Mouse (Mus musculus): Measurements from ENCODE around the gene Sox30. TPM values are rescaled to one million over a fixed set of nuclear protein-coding genes. Genes with fewer than 3 reads are reported as not detected.

The Sox30 gene
- polyA plus RNA-seq, 1 experiment = not detected

- H3K4me3 ChIP-seq (ENCODE audit: insufficient read depth, low read depth, low read length) = no peak overlapping the region
- H3K4me1 ChIP-seq (ENCODE audit: control insufficient read depth, insufficient read depth, low read length) = peaks cover 14% of the 10 kb centered on the region; the same call in 1 of the 2 replicates
- TF ChIP-seq POLR2A (IDR thresholded peaks at IDR 0.05; ENCODE audit: insufficient read depth, low read depth, low read length) = no peak
- TF ChIP-seq CTCF (IDR thresholded peaks at IDR 0.05; ENCODE audit: insufficient read depth, low read depth, low read length) = no peak
- 73% methylated on average over 8 of the region's 8 CpGs for WGBS
- H3K27ac ChIP-seq (ENCODE audit: insufficient read depth, low read depth, low read length) = no peak overlapping the region
These were observed 84.7 kb downstream of the Sox30 start for GRCm38 (mm10) chr11:46064767-46065166.

GRCm38 (mm10) chr11:46065201-46066011 is 85.3 kb downstream of the Sox30 start:
- Histone ChIP-seq H3K27ac (ENCODE audit: insufficient read depth, low read depth, low read length) (no peak overlapping the region), H3K4me1 (ENCODE audit: control insufficient read depth, insufficient read depth, low read length) (peaks cover 14% of the 10 kb centered on the region; the same call in 1 of the 2 replicates), H3K4me3 (ENCODE audit: insufficient read depth, low read depth, low read length) (no peak overlapping the region)
- WGBS = 51% methylated on average over 21 of the region's 21 CpGs
- TF ChIP-seq POLR2A (IDR thresholded peaks at IDR 0.05; ENCODE audit: insufficient read depth, low read depth, low read length) = no peak
- TF ChIP-seq CTCF (IDR thresholded peaks at IDR 0.05; ENCODE audit: insufficient read depth, low read depth, low read length) = no peak

Other genes with a start within 250 kb of the Sox30 start
- gene Clint1, start 128.3 kb upstream of the Sox30 start, polyA plus RNA-seq (2012; ENCODE audit: insufficient read depth, insufficient read length, low replicate concordance, missing spikeins) = not detected in 2 replicates
- gene Lsm11, start 35.4 kb upstream of the Sox30 start, polyA plus RNA-seq (2012; ENCODE audit: insufficient read depth, insufficient read length, low replicate concordance, missing spikeins) = not detected in 2 replicates
- gene Thg1l, start 24.8 kb upstream of the Sox30 start, polyA plus RNA-seq (2012; ENCODE audit: insufficient read depth, insufficient read length, low replicate concordance, missing spikeins) = not detected in 2 replicates
- not detected in 2 replicates for gene Gm12166, start 72.0 kb downstream of the Sox30 start, polyA plus RNA-seq (2012; ENCODE audit: insufficient read depth, insufficient read length, low replicate concordance, missing spikeins)
- gene Adam19, start 75.7 kb downstream of the Sox30 start, polyA plus RNA-seq (2012; ENCODE audit: insufficient read depth, insufficient read length, low replicate concordance, missing spikeins) = not detected in 2 replicates
- gene Nipal4, start 186.2 kb downstream of the Sox30 start, polyA plus RNA-seq (2012; ENCODE audit: insufficient read depth, insufficient read length, low replicate concordance, missing spikeins) = not detected in 2 replicates